Mouse (Mus musculus) lung, postnatal 4 days (tissue): ENCODE data around the gene Hfe.
"Not testable (repeated sequence)": the region's sequence is repeated elsewhere in the genome, so short reads cannot be mapped to it uniquely, and the experiment has no call there.

Experiments
- DNase-seq, 2 experiments: peaks; one replicate each; pipeline ENCODE4 v3.0.0; 2021

The Hfe gene

DNA sequence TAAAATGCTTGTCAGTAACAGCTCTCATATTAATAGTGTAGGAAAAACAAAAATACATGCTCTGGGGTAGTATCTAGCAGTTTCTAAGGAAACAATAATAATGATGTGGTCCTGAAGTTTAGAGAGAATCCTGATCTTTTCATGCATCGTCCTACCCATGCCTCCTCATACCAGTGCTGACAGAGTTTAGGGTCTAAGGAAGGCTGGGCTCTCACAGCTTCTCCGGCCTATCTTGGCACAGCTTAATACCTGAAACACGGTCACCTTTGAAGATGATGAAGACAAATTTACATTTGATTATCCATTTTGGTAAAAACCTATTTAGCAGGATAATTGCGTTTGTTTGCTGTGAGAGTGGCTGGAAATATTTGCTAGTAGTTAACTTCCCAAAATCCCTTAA is 33.3 kb upstream of the Hfe start:
- DNase-seq, result no peak

DNA sequence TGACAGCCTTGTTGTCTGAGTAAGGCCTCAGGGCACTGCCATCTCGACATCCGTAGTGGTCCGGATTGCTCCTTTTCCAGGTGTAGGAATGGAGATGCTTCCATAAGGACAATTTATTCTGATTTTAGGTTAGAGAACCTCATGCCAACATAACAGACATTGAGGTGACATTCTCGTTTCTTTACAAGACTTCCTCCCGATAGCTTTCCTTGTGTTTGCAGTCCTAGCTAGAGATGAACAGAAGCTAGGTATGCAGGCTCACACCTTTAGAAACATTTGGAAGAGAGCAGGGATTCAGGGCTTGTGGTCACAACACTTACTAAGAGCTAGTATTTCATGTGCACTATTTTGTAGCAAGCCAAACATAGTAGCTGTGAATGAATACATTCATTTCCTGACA is 32.6 kb upstream of the Hfe start:
- no peak for DNase-seq

- no peak for DNase-seq
Measured at GRCm38 (mm10) chr13:23742007-23742406, 31.4 kb upstream of the Hfe start.

DNA sequence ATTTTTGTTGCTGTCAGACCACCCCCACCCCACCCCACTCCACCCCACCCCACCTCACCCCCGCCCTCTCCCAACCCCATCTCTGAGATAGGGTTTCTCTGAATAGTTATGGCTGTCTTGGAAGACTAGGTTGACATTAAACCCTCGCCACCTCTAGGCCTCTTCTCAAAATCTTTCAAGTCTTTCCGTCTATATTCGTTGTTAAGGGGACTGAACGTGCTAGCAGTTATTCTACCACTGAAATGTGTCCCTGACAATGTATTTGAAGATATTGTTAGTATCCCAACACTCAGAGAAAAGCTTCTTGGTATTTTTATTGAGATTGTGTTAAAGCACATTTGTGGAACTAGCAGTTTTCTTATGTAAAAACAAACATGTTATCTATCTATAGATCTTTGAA is 30.3 kb upstream of the Hfe start:
- no peak for DNase-seq

DNA sequence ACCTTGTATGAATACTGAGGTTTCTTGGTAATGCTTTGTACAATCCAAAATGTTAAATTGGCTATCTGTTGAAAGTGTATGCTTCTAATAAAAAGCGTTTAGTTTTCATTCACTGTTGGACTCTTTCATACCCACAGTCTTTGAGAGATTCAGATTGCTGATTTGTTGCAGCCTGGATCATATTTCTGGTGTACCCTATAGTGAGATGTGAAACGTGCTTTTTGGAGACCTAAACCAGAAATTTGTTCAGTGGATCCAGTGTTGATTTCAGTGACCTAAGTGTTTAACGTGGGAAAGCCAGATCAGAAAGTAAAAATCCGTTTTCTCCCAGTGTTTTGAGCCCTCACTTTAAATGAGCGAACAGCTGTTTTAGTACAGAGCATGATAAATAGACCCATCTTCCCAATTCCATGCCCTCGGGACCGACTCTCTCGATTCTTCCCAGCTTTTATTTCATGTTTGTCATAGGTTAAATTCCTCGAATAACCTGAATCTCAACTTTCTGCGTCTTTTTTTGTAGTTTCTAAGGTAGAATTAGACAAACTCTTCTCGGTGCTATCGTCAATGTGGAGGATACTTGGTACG is 29.7 kb upstream of the Hfe start:
- DNase-seq, result no peak

GRCm38 (mm10) chr13:23739922-23740252 is 29.2 kb upstream of the Hfe start:
- no peak for DNase-seq

- DNase-seq, result peak; percentile 93 to 95
Measured at GRCm38 (mm10) chr13:23739069-23739921, 28.6 kb upstream of the Hfe start.

DNA sequence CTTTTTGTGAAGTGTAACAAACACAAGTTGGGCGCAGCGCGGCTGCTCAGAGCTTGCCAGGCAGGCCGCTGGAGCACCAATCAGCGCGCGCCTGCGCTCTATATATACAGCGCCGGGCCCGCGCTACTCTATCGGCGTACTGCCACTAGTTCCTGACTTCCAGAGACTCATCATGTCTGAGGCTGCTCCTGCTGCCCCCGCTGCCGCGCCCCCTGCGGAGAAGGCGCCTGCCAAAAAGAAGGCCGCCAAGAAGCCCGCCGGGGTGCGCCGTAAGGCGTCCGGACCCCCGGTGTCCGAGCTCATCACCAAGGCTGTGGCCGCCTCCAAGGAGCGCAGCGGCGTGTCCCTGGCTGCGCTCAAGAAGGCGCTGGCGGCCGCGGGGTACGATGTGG is 28.0 kb upstream of the Hfe start, which contains the start of gene Hist1h1c:
Hist1h1c (plus strand) TSS at position 132 of the 392 bp plus-strand sequence.
- peak; percentile 95 to 96 for DNase-seq

- no peak for DNase-seq
Measured at GRCm38 (mm10) chr13:23738041-23738440, 27.4 kb upstream of the Hfe start.

- no peak for DNase-seq
Measured at GRCm38 (mm10) chr13:23737091-23737490, 26.4 kb upstream of the Hfe start.

- DNase-seq, result peak in 1 of 2 experiments; percentile 60
Measured at GRCm38 (mm10) chr13:23732156-23732804, 21.6 kb upstream of the Hfe start.

DNA sequence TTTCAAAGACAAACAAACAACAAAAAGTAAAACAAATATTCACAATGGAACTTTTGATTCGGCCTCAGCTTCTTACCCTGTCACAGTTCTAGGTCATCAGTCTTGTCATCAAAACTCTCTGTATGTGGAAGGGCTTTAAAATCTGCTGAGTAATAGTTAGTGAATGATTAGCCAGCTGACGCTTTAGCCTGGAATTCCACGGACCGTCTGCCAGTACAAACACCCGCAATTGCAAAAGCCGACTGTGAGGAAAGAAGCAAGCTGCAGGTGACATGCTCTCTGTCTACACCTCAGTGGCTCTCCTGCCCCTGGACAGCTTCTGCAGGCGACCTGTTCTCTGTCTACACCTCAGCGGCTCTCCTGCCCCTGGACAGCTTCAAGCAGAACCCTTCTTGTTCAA is 19.8 kb upstream of the Hfe start:
- peak in 1 of 2 experiments; percentile 52 for DNase-seq

DNA sequence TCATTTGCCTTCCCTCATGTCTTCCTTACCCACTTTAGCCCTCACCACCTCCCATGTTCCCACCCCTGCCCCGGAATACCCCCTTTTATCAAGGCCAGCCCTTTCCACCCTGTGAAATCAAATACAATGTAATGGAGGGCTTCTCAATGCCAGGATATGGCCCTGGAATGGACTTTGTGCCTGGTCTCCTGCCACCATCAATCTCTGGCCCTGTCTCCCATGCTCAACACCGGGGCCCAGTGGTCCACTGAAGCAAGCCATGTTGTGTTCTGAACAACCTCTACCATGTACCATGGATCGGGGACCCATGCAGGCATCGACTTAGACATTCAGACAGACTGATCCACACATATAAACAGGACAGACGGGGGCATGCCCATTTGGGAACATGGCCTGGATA is 19.1 kb upstream of the Hfe start:
- DNase-seq, result no peak

DNA sequence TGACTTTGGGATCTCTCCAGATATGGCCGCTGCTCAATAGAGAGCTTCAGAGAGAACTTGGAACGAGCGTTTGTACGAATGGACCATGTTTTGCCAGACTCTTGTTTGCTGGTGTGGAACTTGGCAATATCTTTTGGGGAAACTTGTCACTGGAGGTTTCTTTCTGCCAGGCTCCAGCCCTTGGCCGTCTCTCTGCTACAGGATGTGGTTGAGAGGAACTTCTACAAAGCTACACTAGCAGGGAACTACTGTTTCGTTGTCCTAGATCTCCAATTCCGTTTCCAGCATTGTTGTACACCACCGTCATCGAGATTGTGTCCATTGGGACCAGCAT is 18.5 kb upstream of the Hfe start:
- no peak for DNase-seq

- DNase-seq, result no peak
Measured at GRCm38 (mm10) chr13:23728472-23729191, 18.0 kb upstream of the Hfe start.

DNA sequence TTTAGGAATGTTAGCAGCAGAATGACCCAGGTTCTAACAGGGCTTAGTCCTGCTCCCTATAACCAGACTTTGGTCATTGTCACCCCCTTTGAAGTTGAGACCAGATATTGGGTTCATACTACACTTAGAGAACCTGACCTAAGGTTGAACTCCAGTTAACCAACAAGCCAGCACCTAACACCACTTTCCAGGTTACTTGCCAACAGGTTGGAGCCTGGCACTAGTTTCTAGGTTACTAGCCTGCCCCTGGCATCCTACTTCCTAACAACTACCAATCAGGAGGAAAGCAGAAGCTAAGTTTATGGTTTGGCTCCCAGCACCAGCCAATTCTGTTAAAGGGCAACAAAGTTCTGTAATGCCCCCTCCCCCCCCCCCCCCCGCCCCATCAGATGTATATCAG is 14.6 kb upstream of the Hfe start:
- DNase-seq, result no peak

- DNase-seq, result no peak
Measured at GRCm38 (mm10) chr13:23724239-23724638, 13.6 kb upstream of the Hfe start.

DNA sequence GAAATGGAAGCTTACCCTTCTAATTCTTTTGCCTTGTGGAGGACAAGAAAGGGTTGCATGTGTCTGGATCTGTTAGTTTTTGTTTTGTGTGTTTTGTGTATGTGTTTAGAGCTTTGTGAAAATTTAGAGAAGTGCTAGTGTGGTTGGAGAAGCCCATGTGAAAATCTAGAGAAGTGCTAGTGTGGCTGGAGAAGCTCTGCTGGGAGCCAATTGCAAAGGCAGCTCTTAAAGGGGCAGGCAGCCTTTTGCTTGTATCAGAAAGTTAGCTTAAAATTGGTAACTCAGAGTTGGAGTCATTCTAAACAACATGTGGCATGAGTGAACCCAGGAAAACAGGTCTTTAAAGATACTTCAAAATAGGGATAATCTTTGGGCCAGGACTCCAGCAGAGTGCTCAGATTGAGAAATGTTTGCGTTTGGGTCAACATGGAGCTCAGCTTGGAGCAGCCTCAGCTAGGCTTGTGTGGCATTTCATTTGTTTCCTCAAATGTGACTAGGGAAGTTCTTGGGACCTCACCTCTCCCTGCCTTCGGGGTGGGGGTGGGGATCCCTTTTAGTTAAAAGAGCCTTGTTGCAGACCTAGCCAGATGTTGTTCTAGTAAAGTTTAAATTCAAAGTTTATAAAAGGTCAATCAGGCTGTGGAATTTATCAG is 7.1 kb upstream of the Hfe start:
- not testable (repeated sequence) for DNase-seq

DNA sequence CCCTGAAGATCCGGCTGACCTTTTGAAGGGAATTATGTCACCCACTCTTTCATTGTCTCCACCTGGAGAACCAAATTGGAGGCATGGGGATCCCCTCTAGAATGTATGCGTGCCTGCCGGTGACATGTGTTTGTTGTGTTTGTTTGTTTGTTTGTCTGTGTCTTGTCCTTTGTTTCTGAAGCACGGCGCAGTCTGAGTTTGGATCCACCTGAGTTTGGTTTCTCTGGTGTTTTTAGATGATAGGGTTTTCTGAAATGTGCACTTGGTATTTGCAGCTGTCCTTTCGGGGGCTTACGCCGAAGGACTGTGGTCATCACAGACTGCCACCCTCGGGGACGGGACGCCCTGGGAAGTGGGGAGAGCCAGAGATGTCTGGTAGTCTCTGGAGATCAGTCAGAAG is 6.5 kb upstream of the Hfe start:
- DNase-seq, result no peak

DNA sequence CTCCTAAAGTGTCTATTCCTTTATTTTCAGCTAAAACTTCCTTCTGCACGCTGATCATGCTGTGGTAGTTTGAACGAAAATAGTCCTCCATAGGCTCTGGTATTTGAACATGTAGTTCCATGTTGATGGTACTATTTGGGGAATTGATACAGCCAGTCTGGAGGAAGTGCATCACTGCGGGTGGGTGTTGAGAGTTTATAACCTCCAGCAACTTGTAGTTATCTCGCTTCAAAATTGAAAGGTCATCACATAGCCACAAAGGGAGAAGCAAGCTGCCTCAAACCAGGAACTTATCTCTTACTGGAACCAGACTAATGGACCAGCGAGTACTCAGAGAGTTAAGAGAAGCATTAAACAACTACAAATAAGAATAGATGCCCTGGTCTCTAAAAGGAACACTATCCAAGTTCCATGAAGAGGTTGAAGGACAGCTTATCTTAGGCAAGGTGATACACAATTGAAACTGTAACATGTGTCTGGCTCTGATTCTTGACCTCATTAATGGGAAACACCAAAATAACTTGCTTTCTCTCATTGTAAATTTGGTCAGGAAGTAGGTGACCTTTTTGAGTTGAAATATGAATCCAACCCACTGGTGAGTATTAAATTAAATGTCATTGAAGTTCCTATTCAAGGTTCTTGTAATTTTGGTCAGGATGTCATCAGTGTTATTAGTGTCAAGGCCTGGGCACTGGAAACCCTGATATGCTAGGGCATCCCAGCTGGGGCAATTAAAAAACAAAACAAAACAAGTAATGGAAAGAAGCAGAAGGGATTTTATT is 5.8 kb upstream of the Hfe start:
- no peak for DNase-seq

GRCm38 (mm10) chr13:23709714-23710373 is 810 bp downstream of the Hfe start:
- no peak for DNase-seq

DNA sequence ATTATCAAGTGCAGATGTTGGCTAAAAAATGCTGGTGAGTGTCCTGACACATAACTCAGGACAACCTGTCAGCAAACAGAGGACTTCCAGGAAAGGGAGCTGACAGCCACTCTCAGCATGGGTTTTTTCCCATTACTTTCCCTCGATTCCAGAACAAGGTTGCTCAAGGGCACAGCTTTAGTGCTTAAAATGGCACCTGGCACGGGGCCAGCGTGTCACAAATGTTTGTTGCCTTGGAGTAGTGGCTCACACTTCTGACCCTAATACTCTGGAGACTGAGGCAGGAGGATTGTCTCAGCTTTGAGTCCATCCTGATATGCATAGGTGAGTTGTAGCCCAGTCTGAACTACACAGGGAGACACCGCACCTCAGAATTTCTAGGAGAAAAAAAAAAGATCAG is 2.0 kb downstream of the Hfe start:
- DNase-seq, result no peak
